Mouse (Mus musculus): ENCODE results near the gene Pccb.

DNA sequence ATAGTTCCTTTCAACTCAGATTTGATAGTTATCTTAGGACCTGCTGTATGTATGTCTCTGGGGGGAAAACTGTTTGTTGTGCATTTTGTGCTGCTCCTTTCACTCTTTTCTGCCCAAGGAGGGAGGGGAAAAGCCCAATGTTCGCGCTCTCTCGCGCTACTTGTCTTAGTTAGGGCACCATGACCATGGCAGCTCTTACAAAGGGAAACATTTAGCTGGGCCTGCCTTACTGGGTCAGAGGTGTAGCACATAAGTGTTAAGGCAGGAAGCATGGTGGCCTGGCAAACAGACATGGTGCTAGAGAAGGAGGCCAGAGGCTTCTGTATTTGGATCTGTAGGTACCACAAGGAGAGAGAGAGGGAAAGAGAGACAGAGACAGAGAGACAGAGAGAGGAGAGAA is 43.9 kb upstream of the Pccb start:
- TF ChIP-seq CTCF (IDR thresholded peaks at IDR 0.05; ENCODE audit: low read depth, low read length) (no peak), POLR2A (IDR thresholded peaks at IDR 0.05; ENCODE audit: insufficient read depth, low read length) (no peak)

Data from ES-Bruce4 (cell line).